Mouse (Mus musculus) liver, embryonic 16.5 days (tissue): ENCODE measurements around the gene Slc25a12. TPM values are rescaled to one million over a fixed set of nuclear protein-coding genes. Genes with fewer than 3 reads are reported as not detected.

Experiments
- ATAC-seq: fragments of 200-750 bp; cut with Nextera tagmentation; 2 replicates; pipeline ENCODE4 v1.8.0; 2017; ENCODE audit warnings: low read depth, mild to moderate bottlenecking, moderate number of reproducible peaks, moderate library complexity
- H3K27ac ChIP-seq: fragments of 300-500 bp; sonication (generic); 2 replicates; pipeline ENCODE4 v1.5.1; 2014; ENCODE audit warnings: mild to moderate bottlenecking, low read length
- H3K27me3 ChIP-seq: fragments of 300-500 bp; sonication (generic); 2 replicates; pipeline ENCODE4 v1.6.1; 2014; ENCODE audit warnings: low read depth, low read length, mixed read lengths; ENCODE audit not compliant: control insufficient read depth, insufficient read depth
- H3K36me3 ChIP-seq: fragments of 300-500 bp; sonication (generic); 2 replicates; pipeline ENCODE4 v1.6.1; 2014; ENCODE audit warnings: mild to moderate bottlenecking; ENCODE audit not compliant: control insufficient read depth, insufficient read depth
- H3K4me1 ChIP-seq: fragments of 300-500 bp; sonication (generic); 2 replicates; pipeline ENCODE4 v1.6.1; 2014; ENCODE audit warnings: low read depth, low read length, mixed read lengths; ENCODE audit not compliant: control insufficient read depth
- H3K4me2 ChIP-seq: fragments of 300-500 bp; sonication (generic); 2 replicates; pipeline ENCODE4 v1.6.1; 2014; ENCODE audit warnings: low read depth, low read length, mixed read lengths
- H3K4me3 ChIP-seq: fragments of 300-500 bp; sonication (generic); 2 replicates; pipeline ENCODE4 v1.5.1; 2014; ENCODE audit warnings: low read depth, mild to moderate bottlenecking, low read length
- H3K9ac ChIP-seq: fragments of 300-500 bp; sonication (generic); 2 replicates; pipeline ENCODE4 v1.6.1; 2014; ENCODE audit warnings: low read depth, low read length
- H3K9me3 ChIP-seq: fragments of 300-500 bp; sonication (generic); replicated peaks from 2 replicates; pipeline ENCODE4 v1.6.1; 2016; ENCODE audit warnings: low read length; ENCODE audit not compliant: control insufficient read depth
- WGBS: fragments of 180-500 bp; shearing (Covaris S2); extraction: QIAGEN DNeasy Blood & Tissue Kit; methylation state at CpG from one replicate; pipeline ENCODE4 v1.1.7; 2014; ENCODE audit not compliant: insufficient replicate concordance; 5-methylcytosine and 5-hydroxymethylcytosine counted together
- polyA plus RNA-seq: library from polyadenylated mRNA; unstranded; fragments of >200 nt; fragmentation: Nextera tagmentation; extraction: Ambion mirVana; gene quantifications from 2 replicates; pipeline ENCODE4 v1.2.1, GENCODE M21; 2015

Gene Slc25a12
- polyA plus RNA-seq, 1 experiment from 2014 or later: 22.6 TPM

DNA sequence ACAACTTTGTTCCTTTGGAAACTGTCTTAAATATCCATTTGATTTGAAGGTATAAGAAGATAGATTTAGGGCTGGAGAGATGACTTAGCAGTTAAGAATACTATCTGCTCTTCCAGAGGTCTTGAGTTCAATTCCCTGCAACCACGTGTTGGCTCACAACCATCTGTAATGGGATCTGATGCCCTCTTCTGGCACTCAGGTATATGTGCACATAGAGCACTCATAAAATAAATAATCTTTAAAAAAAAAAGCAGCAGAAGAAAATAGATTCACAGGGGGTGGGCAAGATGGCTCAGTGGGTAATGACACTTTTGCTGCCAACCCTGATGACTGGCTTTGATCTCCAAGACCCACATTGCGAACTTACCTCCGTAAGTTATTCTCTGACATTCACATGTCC lies 125.4 kb downstream of the Slc25a12 start:
- Histone ChIP-seq H3K9me3 (no peaks in the 10 kb centered on the region), H3K27me3 (no peaks in the 10 kb centered on the region), H3K27ac (no peak overlapping the region), H3K4me2 (no peak overlapping the region), H3K36me3 (no peaks in the 10 kb centered on the region), H3K4me3 (no peak overlapping the region), H3K4me1 (no peaks in the 10 kb centered on the region), H3K9ac (no peak overlapping the region)
- ATAC-seq: no peak
- WGBS: 80% methylated on average over 3 of the region's 3 CpGs

DNA sequence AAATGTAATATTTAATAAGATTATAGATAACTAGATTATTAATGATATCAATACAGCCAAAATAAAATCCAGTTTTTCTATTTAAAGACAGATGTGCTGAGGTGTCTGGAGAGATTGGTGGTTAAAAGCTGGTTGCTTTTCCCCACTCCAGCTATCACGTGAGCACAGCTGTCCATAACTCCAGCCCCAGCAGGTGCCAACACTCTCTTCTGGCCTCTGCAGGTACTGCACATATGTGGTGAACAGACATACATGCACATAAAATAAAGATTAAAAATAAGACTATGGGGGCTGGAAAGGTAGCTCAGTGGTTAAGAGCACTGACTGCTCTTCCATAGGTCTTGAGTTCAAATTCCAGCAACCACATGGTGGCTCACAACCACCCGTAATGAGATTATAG lies 126.0 kb downstream of the Slc25a12 start:
- Histone ChIP-seq H3K9me3 (no peaks in the 10 kb centered on the region), H3K36me3 (no peaks in the 10 kb centered on the region), H3K27me3 (no peaks in the 10 kb centered on the region), H3K4me1 (no peaks in the 10 kb centered on the region), H3K27ac (no peak overlapping the region), H3K9ac (no peak overlapping the region), H3K4me3 (no peak overlapping the region), H3K4me2 (no peak overlapping the region)
- 76% methylated on average over 2 of the region's 2 CpGs for WGBS
- no peak for ATAC-seq

DNA sequence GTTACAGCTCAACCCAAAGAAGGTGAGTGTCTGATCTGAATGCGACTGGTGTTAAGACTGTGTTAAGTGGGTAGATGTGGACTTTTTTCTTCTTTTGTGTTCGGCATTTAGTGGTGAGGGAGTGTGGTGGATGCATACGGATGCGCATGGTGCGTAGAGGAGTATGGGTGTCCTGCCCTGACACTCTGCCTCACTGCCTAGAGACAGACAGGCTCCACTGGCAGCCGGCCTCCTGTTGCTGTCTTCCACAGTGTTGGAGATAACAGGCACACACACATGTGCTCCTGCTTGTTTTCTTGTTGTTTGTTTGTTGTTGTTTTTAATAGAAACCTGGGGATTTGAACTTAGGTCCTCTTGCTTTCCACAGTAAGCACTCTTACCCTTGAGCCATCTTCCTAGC lies 131.5 kb downstream of the Slc25a12 start:
- H3K4me2 ChIP-seq: no peak overlapping the region
- H3K4me3 ChIP-seq: no peak overlapping the region
- H3K36me3 ChIP-seq: peaks cover 4% of the 10 kb centered on the region; the same call in 1 of the 2 replicates
- peak; percentile 62 for ATAC-seq
- WGBS: 73% methylated on average over 6 of the region's 6 CpGs
- no peak overlapping the region for H3K9ac ChIP-seq
- peaks cover 6% of the 10 kb centered on the region for H3K4me1 ChIP-seq
- H3K27ac ChIP-seq: no peak overlapping the region
- H3K27me3 ChIP-seq: no peaks in the 10 kb centered on the region
- H3K9me3 ChIP-seq: no peaks in the 10 kb centered on the region

DNA sequence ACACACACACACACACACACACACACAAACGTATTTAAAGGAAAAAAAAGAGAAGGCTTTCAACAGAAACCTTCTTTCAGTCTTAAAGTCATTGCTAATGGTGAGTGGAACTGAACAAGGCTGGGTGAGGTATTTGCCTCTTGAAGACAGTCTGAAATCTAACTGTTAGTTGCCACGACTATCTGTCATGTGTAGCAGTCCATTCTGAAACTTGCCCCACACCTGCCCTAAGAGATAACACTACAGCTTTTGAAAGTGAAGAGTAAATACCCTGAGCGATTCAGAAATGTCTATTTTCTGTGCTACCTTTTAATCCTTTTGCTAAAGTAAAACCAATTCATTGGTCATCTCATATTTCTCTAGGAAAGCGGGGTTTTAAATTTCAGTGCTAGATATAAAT lies 132.1 kb downstream of the Slc25a12 start:
- H3K36me3 ChIP-seq: peaks cover 4% of the 10 kb centered on the region; the same call in 1 of the 2 replicates
- H3K4me1 ChIP-seq: peaks cover 6% of the 10 kb centered on the region
- H3K9me3 ChIP-seq: no peaks in the 10 kb centered on the region
- H3K4me2 ChIP-seq: peak overlapping the region; percentile 27; the same call in 1 of the 2 replicates
- H3K27me3 ChIP-seq: no peaks in the 10 kb centered on the region
- no peak overlapping the region for H3K4me3 ChIP-seq
- ATAC-seq: peak; percentile 88
- H3K9ac ChIP-seq: no peak overlapping the region
- 40% methylated on average over 4 of the region's 4 CpGs for WGBS
- no peak overlapping the region for H3K27ac ChIP-seq

DNA sequence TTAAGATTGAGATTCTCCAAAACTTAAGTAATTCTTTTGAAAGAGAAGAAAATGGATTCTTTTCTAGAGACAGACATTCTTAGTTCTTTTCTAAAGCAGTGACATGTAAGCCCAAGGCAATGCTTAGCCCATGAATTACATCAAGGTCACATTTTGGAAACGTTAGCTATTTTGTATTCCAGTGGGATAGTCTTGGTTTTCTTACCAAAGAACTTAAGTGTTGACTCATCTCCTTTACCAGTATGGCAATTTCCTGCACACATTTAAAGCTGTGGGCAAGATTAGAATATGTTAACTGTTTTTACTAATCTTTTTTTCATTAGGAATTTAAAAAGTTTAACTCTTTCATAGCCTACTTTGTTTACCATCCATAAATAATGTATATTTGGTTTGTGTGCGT lies 134.6 kb downstream of the Slc25a12 start:
- Histone ChIP-seq H3K4me1 (peaks cover 6% of the 10 kb centered on the region), H3K27me3 (no peaks in the 10 kb centered on the region), H3K9ac (no peak overlapping the region), H3K4me3 (no peak overlapping the region), H3K4me2 (no peak overlapping the region), H3K27ac (no peak overlapping the region), H3K36me3 (peaks cover 4% of the 10 kb centered on the region; the same call in 1 of the 2 replicates), H3K9me3 (no peaks in the 10 kb centered on the region)
- 74% methylated on average over 2 of the region's 2 CpGs for WGBS
- ATAC-seq: no peak

DNA sequence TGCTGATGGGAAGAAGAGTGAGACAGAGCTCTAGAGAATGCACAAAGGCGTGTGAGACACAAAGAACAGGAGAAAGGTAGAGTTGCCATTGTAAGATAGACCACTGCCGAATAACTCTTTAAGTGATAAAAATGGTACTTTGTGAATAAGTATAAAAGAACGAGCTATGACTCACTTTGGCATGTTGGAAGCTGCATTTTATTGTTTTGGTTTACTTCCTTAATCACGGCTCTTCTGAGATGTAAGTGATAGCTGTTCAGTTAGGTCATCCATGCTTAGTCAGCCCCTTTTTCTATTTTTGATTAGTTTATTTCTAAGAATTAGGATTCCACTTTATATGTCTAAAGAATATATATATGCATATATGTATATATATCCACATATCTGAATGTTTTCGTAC lies 135.6 kb downstream of the Slc25a12 start:
- ATAC-seq: no peak
- WGBS: 74% methylated on average over 5 of the region's 5 CpGs

DNA sequence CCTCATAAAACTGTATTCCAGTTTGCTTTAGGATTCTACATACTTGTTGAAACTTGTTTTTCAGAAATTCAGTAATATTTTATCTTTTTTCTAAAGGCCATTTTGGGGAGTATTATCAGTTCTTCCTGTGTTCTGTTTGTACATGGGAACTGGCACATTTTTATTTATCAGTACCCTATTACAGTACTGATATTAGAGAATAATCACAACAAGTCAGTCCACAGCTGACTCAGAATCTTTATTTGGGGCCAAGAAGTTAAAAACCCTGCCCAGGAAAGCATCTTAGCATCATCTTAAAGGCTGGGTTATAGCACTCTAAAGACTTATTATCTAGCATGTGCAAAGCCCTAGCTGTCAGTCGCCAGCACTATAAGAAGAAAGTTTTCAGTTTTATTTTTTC lies 137.9 kb downstream of the Slc25a12 start:
- no peaks in the 10 kb centered on the region for H3K9me3 ChIP-seq
- ATAC-seq: no peak
- no peak overlapping the region for H3K27ac ChIP-seq
- no peaks in the 10 kb centered on the region for H3K27me3 ChIP-seq
- 64% methylated on average over 1 of the region's 1 CpGs for WGBS
- H3K36me3 ChIP-seq: no peaks in the 10 kb centered on the region
- H3K4me1 ChIP-seq: no peaks in the 10 kb centered on the region
- no peak overlapping the region for H3K4me2 ChIP-seq
- no peak overlapping the region for H3K9ac ChIP-seq
- no peak overlapping the region for H3K4me3 ChIP-seq

More for the DNA sequence above, 135.6 kb downstream of the Slc25a12 start:
- Histone ChIP-seq H3K27ac (no peak overlapping the region), H3K9me3 (no peaks in the 10 kb centered on the region), H3K4me3 (no peak overlapping the region), H3K27me3 (no peaks in the 10 kb centered on the region), H3K4me1 (peaks cover 6% of the 10 kb centered on the region), H3K4me2 (no peak overlapping the region), H3K9ac (no peak overlapping the region), H3K36me3 (peaks cover 4% of the 10 kb centered on the region; the same call in 1 of the 2 replicates)

DNA sequence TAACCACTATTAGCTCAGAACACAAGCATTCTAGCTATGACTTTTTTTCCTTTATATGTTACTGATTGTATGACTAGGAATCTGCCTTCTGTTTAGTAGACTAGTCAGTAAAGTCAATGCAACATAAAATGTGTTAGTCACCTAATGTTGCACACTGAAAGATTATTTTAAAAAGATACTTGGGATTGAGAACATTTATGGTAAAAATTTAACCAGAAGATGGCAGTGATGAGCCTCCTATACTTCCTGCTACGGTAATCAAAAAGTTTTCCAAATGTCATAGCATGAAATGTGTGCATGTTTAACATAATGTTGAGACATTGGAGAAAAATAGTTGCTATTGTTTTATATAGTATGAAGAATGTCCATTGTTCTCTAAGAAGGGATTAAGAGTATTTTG lies 140.2 kb downstream of the Slc25a12 start:
- H3K9me3 ChIP-seq: no peaks in the 10 kb centered on the region
- WGBS: 48% methylated on average over 1 of the region's 1 CpGs
- no peak overlapping the region for H3K9ac ChIP-seq
- H3K36me3 ChIP-seq: peaks cover 8% of the 10 kb centered on the region
- no peak overlapping the region for H3K4me3 ChIP-seq
- H3K4me1 ChIP-seq: no peaks in the 10 kb centered on the region
- no peak for ATAC-seq
- no peaks in the 10 kb centered on the region for H3K27me3 ChIP-seq
- H3K4me2 ChIP-seq: no peak overlapping the region
- no peak overlapping the region for H3K27ac ChIP-seq
